8 mouse cellular contexts compared by ENCODE assay signal in the genomic region with DNA sequence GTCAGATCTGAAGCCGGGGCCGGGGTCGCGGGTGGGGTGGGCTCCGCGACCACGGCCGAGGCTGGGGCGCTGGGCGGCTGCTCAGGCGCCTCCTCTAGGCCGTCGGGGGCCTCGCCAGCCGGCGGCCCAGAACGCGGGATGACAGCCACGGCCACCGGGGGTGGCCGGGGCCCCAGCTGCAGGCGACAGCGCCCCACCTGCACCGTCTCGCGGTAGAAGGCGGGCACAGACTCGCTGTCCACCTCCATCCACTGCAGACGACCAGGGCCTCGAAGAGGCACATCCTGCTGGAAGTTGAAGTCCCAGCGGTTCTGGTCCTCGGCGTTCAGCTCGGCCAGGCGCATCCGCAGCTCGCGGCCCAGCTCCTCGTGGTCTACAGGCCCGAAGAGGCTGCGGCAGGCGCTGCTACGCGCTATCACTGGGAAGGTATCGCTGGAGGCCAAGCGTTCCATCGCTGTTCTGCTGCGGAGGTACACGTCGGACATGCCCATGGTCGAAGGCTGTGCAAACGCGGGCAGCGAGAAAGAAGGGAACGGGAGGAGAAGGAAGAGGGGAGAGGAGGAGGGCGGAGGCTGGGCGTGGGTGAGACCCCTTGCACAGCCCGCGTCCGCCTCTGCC. TPM values are rescaled to one million over a fixed set of nuclear protein-coding genes. Genes with fewer than 3 reads are reported as not detected.
A peak's percentile ranks its signal among the peaks of the same experiment; 100 is the strongest.
DNase-seq lines count a peak whose midpoint lies in the region; ATAC-seq lines count a peak whose summit lies in the region.

No protein-coding gene starts in this region.

- H3K9me3 ChIP-seq in kidney, embryonic 15.5 days (replicated peaks) = peaks cover 30% of the 10 kb centered on the region
- H3K9me3 ChIP-seq in embryonic facial prominence, embryonic 11.5 days (replicated peaks; ENCODE audit: control insufficient read depth, low read length) = peaks cover 19% of the 10 kb centered on the region
- H3K9me3 ChIP-seq in hindbrain, embryonic 14.5 days (ENCODE audit: control insufficient read depth, low read length) = peaks cover 21% of the 10 kb centered on the region; the same call in 1 of the 2 replicates
- H3K9me3 ChIP-seq in midbrain, embryonic 13.5 days = peaks cover 19% of the 10 kb centered on the region

- peak overlapping the region; percentile 57 for H3K4me3 ChIP-seq in kidney, embryonic 15.5 days (replicated peaks)
- peak overlapping the region; percentile 67 for H3K4me3 ChIP-seq in embryonic facial prominence, embryonic 11.5 days (ENCODE audit: low read depth, low read length)
- H3K4me3 ChIP-seq in hindbrain, embryonic 14.5 days (replicated peaks; ENCODE audit: low read length) = peak overlapping the region; percentile 49
- peak overlapping the region; percentile 63 for H3K4me3 ChIP-seq in midbrain, embryonic 13.5 days (replicated peaks)

- H3K27ac ChIP-seq in kidney, embryonic 15.5 days = peak overlapping the region; percentile 55
- H3K27ac ChIP-seq in embryonic facial prominence, embryonic 11.5 days (replicated peaks; ENCODE audit: low read depth, low read length) = peak overlapping the region; percentile 65
- peak overlapping the region; percentile 71; the same call in 1 of the 2 replicates for H3K27ac ChIP-seq in hindbrain, embryonic 14.5 days
- peak overlapping the region; percentile 83 for H3K27ac ChIP-seq in midbrain, embryonic 13.5 days

- H3K9ac ChIP-seq in kidney, embryonic 15.5 days = peak overlapping the region; percentile 62
- H3K9ac ChIP-seq in embryonic facial prominence, embryonic 11.5 days (replicated peaks; ENCODE audit: low read length) = peak overlapping the region; percentile 76
- H3K9ac ChIP-seq in hindbrain, embryonic 14.5 days = peak overlapping the region; percentile 60
- H3K9ac ChIP-seq in midbrain, embryonic 13.5 days (replicated peaks) = peak overlapping the region; percentile 78

- DNase-seq in kidney, postnatal 14 days = no peak
- DNase-seq in embryonic facial prominence, embryonic 11.5 days (ENCODE audit: low spot score) = peak; percentile 15
- no peak for DNase-seq in hindbrain, embryonic 14.5 days (ENCODE audit: low spot score)
- DNase-seq in cerebellum, postnatal 36 days = no peak

- H3K27me3 ChIP-seq in kidney, embryonic 15.5 days = 0 out of 2 replicates have a peak, but pooled peaks cover 7% of the 10 kb centered on the region
- 0 out of 2 replicates have a peak, but pooled peaks cover 2% of the 10 kb centered on the region for H3K27me3 ChIP-seq in embryonic facial prominence, embryonic 11.5 days (ENCODE audit: control insufficient read depth, insufficient read depth, low read length)
- H3K27me3 ChIP-seq in hindbrain, embryonic 14.5 days (ENCODE audit: control insufficient read depth, insufficient read depth, low read length) = peaks cover 4% of the 10 kb centered on the region; the same call in 1 of the 2 replicates
- H3K27me3 ChIP-seq in midbrain, embryonic 13.5 days = peaks cover 10% of the 10 kb centered on the region; the same call in 1 of the 2 replicates

- H3K4me1 ChIP-seq in kidney, embryonic 15.5 days = peaks cover 34% of the 10 kb centered on the region
- no peaks in the 10 kb centered on the region; the same call in 1 of the 2 replicates for H3K4me1 ChIP-seq in embryonic facial prominence, embryonic 11.5 days (ENCODE audit: control insufficient read depth, insufficient read depth, low read length)
- H3K4me1 ChIP-seq in hindbrain, embryonic 14.5 days (replicated peaks; ENCODE audit: control insufficient read depth, insufficient read depth, low read length) = peaks cover 14% of the 10 kb centered on the region
- peaks cover 27% of the 10 kb centered on the region for H3K4me1 ChIP-seq in midbrain, embryonic 13.5 days (replicated peaks)

- no peaks in the 10 kb centered on the region for H3K36me3 ChIP-seq in kidney, embryonic 15.5 days
- no peaks in the 10 kb centered on the region for H3K36me3 ChIP-seq in embryonic facial prominence, embryonic 11.5 days (replicated peaks; ENCODE audit: control insufficient read depth, insufficient read depth, low read depth, low read length)
- no peaks in the 10 kb centered on the region for H3K36me3 ChIP-seq in hindbrain, embryonic 14.5 days (replicated peaks; ENCODE audit: control insufficient read depth, insufficient read depth)
- no peaks in the 10 kb centered on the region for H3K36me3 ChIP-seq in midbrain, embryonic 13.5 days

- peak overlapping the region; percentile 63 for H3K4me2 ChIP-seq in kidney, embryonic 15.5 days
- peak overlapping the region; percentile 75 for H3K4me2 ChIP-seq in embryonic facial prominence, embryonic 11.5 days (ENCODE audit: low read depth, low read length)
- peak overlapping the region; percentile 58 for H3K4me2 ChIP-seq in hindbrain, embryonic 14.5 days (replicated peaks)
- H3K4me2 ChIP-seq in midbrain, embryonic 13.5 days (replicated peaks) = peak overlapping the region; percentile 64

- 31% methylated on average over 60 of the region's 60 CpGs for WGBS in kidney, embryonic 15.5 days
- 34% methylated on average over 58 of the region's 60 CpGs for whole genome bisulfite sequencing in embryonic facial prominence, embryonic 11.5 days
- 37% methylated on average over 59 of the region's 60 CpGs for WGBS in hindbrain, embryonic 14.5 days
- 42% methylated on average over 49 of the region's 60 CpGs for WGBS in midbrain, embryonic 13.5 days

- ATAC-seq in kidney, embryonic 15.5 days (replicated peaks; ENCODE audit: low FRiP score) = no peak
- no peak for ATAC-seq in embryonic facial prominence, embryonic 11.5 days (replicated peaks; ENCODE audit: insufficient number of reproducible peaks, low FRiP score, low TSS enrichment, low read depth)
- ATAC-seq in hindbrain, embryonic 14.5 days (ENCODE audit: low FRiP score) = peak; percentile 1; the same call in 1 of the 2 replicates
- 0 out of 2 replicates have a peak, but pooled peaks have one; percentile 1 for ATAC-seq in midbrain, embryonic 13.5 days
- no peak for ATAC-seq in inflammation-experienced regulatory T-cells, adult 6 months
- no peak for ATAC-seq in monocyte, adult 5-6 weeks (replicated peaks; ENCODE audit: insufficient number of reproducible peaks, low FRiP score, low TSS enrichment, poor library complexity, severe bottlenecking)

RNA-seq across cellular contexts. Expression of gene Cdkn1c, which starts 0.5 kb away (rescaled TPM):
- polyA plus RNA-seq in kidney, embryonic 15.5 days (2015; fragmentation: Nextera tagmentation; extraction: Ambion mirVana) = 844 and 965 TPM in 2 replicates
- polyA plus RNA-seq in embryonic facial prominence, embryonic 11.5 days (2014; fragmentation: Nextera tagmentation; extraction: Ambion mirVana) = 1,085 and 1,117 TPM in 2 replicates
- polyA plus RNA-seq in hindbrain, embryonic 14.5 days (2014; fragmentation: Nextera tagmentation; extraction: Ambion mirVana) = 293 and 336 TPM in 2 replicates
- polyA plus RNA-seq in midbrain, embryonic 13.5 days (2015; fragmentation: Nextera tagmentation; extraction: Ambion mirVana) = 379 and 515 TPM in 2 replicates
- polyA plus RNA-seq in inflammation-experienced regulatory T-cells, adult 6 months (2017; shearing (Covaris generic)) = under 1 TPM in 2 of 3 experiments, not detected in 1; 0.25 to 0.64 TPM
- 3.5 to 20.8 TPM (median 3.8 TPM) in 3 replicates for total RNA-seq in monocyte, adult 5-6 weeks (2017)

RNA-seq across cellular contexts. Expression of gene Slc22a18, which starts 13.2 kb away (rescaled TPM):
- polyA plus RNA-seq in kidney, embryonic 15.5 days (2015; fragmentation: Nextera tagmentation; extraction: Ambion mirVana) = 4.1 and 4.5 TPM in 2 replicates
- 0.58 and 1.0 TPM in 2 replicates for polyA plus RNA-seq in embryonic facial prominence, embryonic 11.5 days (2014; fragmentation: Nextera tagmentation; extraction: Ambion mirVana)
- polyA plus RNA-seq in hindbrain, embryonic 14.5 days (2014; fragmentation: Nextera tagmentation; extraction: Ambion mirVana) = 0.90 and 1.0 TPM in 2 replicates
- 0.39 and 0.74 TPM in 2 replicates for polyA plus RNA-seq in midbrain, embryonic 13.5 days (2015; fragmentation: Nextera tagmentation; extraction: Ambion mirVana)
- under 1 TPM in 1 of 3 experiments, not detected in 2; 0.54 TPM for polyA plus RNA-seq in inflammation-experienced regulatory T-cells, adult 6 months (2017; shearing (Covaris generic))
- total RNA-seq in monocyte, adult 5-6 weeks (2017) = 1.3 TPM in 1 of 3 replicates, not detected in the others

RNA-seq across cellular contexts. Expression of gene Phlda2, which starts 42.6 kb away (rescaled TPM):
- polyA plus RNA-seq in kidney, embryonic 15.5 days (2015; fragmentation: Nextera tagmentation; extraction: Ambion mirVana) = 8.4 and 10.8 TPM in 2 replicates
- 2.8 and 2.9 TPM in 2 replicates for polyA plus RNA-seq in embryonic facial prominence, embryonic 11.5 days (2014; fragmentation: Nextera tagmentation; extraction: Ambion mirVana)
- polyA plus RNA-seq in hindbrain, embryonic 14.5 days (2014; fragmentation: Nextera tagmentation; extraction: Ambion mirVana) = 0.57 and 0.87 TPM in 2 replicates
- 0.37 and 0.73 TPM in 2 replicates for polyA plus RNA-seq in midbrain, embryonic 13.5 days (2015; fragmentation: Nextera tagmentation; extraction: Ambion mirVana)
- not detected for polyA plus RNA-seq in inflammation-experienced regulatory T-cells, adult 6 months (2017; shearing (Covaris generic))
- total RNA-seq in monocyte, adult 5-6 weeks (2017) = not detected in 3 replicates

Comparison
In these comparisons a context has a peak if more than half of its experiments do, and no peak if none do; other contexts are left out.
1. ATAC-seq: peak in hindbrain, embryonic 14.5 days (single experiment) and midbrain, embryonic 13.5 days (single experiment); none in kidney, embryonic 15.5 days (single experiment), embryonic facial prominence, embryonic 11.5 days (single experiment), inflammation-experienced regulatory T-cells, adult 6 months (single experiment) and monocyte, adult 5-6 weeks (single experiment).
2. RNA of gene Cdkn1c, which starts 0.5 kb away (polyA plus RNA-seq): 1,085 to 1,117 TPM in embryonic facial prominence, embryonic 11.5 days, 844 to 965 TPM in kidney, embryonic 15.5 days, 379 to 515 TPM in midbrain, embryonic 13.5 days and 293 to 336 TPM in hindbrain, embryonic 14.5 days; 0.25 to 0.64 TPM in inflammation-experienced regulatory T-cells, adult 6 months; every median in the first group is over 100 times any median in the second.
3. Peak in every context shown above with its lines, with median percentiles within 50 percentile points of each other: H3K27ac ChIP-seq, H3K4me2 ChIP-seq, H3K4me3 ChIP-seq and H3K9ac ChIP-seq.